Mouse (Mus musculus) midbrain, embryonic 10.5 days (tissue): ENCODE data around the gene Arsg. TPM values are rescaled to one million over a fixed set of nuclear protein-coding genes. Genes with fewer than 3 reads are reported as not detected.

ENCODE experiments used
- DNase-seq: peaks from one replicate; pipeline ENCODE4 v3.0.0-alpha.2; 2017; ENCODE audit warnings: low spot score
- H3K27ac ChIP-seq: fragments of 300-500 bp; sonication (generic); replicated peaks from 2 replicates; pipeline ENCODE4 v1.5.1; 2016; ENCODE audit warnings: mild to moderate bottlenecking
- H3K27me3 ChIP-seq: fragments of 300-500 bp; sonication (generic); 2 replicates; pipeline ENCODE4 v1.6.1; 2016; ENCODE audit warnings: low read depth, mild to moderate bottlenecking; ENCODE audit not compliant: poor library complexity, severe bottlenecking
- H3K36me3 ChIP-seq: fragments of 300-500 bp; sonication (generic); 2 replicates; pipeline ENCODE4 v1.6.1; 2016; ENCODE audit warnings: mild to moderate bottlenecking, moderate library complexity
- H3K4me1 ChIP-seq: fragments of 300-500 bp; sonication (generic); 2 replicates; pipeline ENCODE4 v1.6.1; 2016
- H3K4me3 ChIP-seq: fragments of 300-500 bp; sonication (generic); 2 replicates; pipeline ENCODE4 v1.5.1; 2016; ENCODE audit warnings: mild to moderate bottlenecking, moderate library complexity
- H3K9me3 ChIP-seq: fragments of 300-500 bp; sonication (generic); replicated peaks from 2 replicates; pipeline ENCODE4 v1.6.1; 2016; ENCODE audit warnings: mild to moderate bottlenecking
- WGBS: fragments of 180-500 bp; shearing (Covaris S2); methylation state at CpG from one replicate; pipeline ENCODE4 v1.1.7; 2016; 5-methylcytosine and 5-hydroxymethylcytosine counted together
- polyA plus RNA-seq: library from polyadenylated mRNA; unstranded; fragments of >200 nt; fragmentation: Nextera tagmentation; extraction: Ambion mirVana; gene quantifications from 2 replicates; pipeline ENCODE4 v1.2.1, GENCODE M21; 2016

Arsg gene
- polyA plus RNA-seq, 1 experiment from 2014 or later: 1.9 TPM

DNA sequence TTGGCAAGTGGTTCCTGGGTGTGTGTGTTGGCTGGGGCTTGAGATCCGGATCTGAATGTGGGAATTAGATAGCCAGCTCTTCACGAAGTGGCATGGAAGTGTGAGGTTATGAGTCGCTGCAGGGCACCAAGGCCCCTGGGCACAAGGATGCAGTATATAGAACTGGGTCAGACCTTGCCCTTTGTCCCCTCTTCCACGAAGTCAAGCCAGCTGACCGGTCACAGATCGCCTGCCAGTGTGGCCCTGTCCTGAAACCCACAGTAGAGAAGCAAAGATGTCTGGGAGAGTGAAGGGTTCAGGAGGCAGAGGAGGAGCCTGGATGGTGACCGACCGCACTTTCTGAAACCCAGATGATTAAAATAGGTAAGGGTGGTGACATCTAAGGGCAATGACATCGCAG lies 70.3 kb downstream of the Arsg start:
- Histone ChIP-seq H3K4me3 (no peak overlapping the region), H3K36me3 (no peaks in the 10 kb centered on the region), H3K9me3 (no peaks in the 10 kb centered on the region), H3K27me3 (no peaks in the 10 kb centered on the region), H3K4me1 (peaks cover 30% of the 10 kb centered on the region), H3K27ac (no peak overlapping the region)
- 90% methylated on average over 9 of the region's 9 CpGs for WGBS
- no peak for DNase-seq

DNA sequence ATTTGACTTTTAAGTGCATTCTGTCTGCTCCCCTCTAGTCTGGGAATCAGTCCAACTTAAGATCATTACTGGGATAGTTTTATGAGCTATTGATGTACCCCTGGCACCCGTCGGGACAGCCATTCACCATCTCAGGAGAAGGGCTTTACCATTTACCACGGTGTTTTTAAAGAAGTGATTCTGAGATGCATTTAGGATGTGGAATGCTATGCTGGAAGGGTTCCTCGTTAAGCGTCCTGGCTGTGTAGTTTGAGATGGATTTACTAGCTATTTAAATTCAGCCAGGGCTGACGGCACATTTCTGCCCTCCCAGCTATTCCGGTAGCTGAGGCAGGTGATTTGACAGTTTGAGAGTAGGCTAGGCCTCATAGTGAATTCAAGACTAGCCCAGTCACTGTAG lies 71.3 kb downstream of the Arsg start:
- no peak overlapping the region for H3K4me3 ChIP-seq
- peaks cover 22% of the 10 kb centered on the region for H3K4me1 ChIP-seq
- H3K9me3 ChIP-seq: no peaks in the 10 kb centered on the region
- no peaks in the 10 kb centered on the region for H3K36me3 ChIP-seq
- WGBS: 89% methylated on average over 7 of the region's 7 CpGs
- H3K27ac ChIP-seq: no peak overlapping the region
- H3K27me3 ChIP-seq: no peaks in the 10 kb centered on the region
- no peak for DNase-seq

DNA sequence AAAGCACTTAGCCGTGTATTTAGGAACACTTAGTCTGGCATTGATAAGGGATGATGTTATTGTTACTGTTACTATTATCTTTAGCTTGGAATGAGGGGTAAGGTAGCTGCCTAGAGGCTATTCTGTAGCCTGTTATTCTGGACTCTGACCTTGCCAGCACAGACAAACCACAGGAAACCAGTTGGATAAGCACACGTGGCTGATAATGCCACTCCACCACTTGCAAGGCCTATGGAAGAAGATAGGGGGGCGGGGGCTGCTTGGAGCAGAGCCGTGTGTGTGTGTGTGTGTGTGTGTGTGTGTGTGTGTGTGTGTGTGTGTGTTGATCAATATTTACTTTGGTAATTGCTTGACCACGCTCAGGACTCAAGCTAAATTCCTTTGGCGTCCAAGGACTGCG lies 72.1 kb downstream of the Arsg start:
- no peaks in the 10 kb centered on the region for H3K36me3 ChIP-seq
- H3K4me1 ChIP-seq: peaks cover 21% of the 10 kb centered on the region
- no peak overlapping the region for H3K27ac ChIP-seq
- 72% methylated on average over 7 of the region's 7 CpGs for WGBS
- H3K4me3 ChIP-seq: no peak overlapping the region
- no peaks in the 10 kb centered on the region for H3K27me3 ChIP-seq
- no peaks in the 10 kb centered on the region for H3K9me3 ChIP-seq
- DNase-seq: no peak

DNA sequence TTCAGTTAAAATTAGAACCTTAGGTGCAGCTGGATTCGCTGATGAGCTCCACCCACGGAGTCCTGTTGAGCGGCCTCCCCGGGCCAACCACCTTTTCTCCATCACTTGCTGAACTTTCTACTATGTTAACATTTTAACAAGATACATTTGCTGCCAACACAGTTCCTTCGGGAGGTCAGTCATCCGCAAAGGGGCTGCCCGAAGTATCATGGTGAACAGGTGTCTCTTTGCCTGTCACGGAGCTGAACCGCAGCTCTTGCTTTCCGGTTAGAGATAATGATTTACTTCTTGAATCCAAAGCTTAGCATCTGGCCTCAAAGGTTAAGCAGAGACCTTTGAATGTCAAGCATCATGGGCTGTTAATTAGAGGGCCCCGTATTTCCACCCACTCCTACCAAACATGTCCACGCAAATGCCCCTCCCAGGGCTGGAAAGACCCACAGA lies 72.5 kb downstream of the Arsg start:
- WGBS: 76% methylated on average over 12 of the region's 12 CpGs
- DNase-seq: no peak
- Histone ChIP-seq H3K4me3 (no peak overlapping the region), H3K9me3 (no peaks in the 10 kb centered on the region), H3K27ac (no peak overlapping the region), H3K27me3 (no peaks in the 10 kb centered on the region), H3K36me3 (no peaks in the 10 kb centered on the region), H3K4me1 (peaks cover 21% of the 10 kb centered on the region)

DNA sequence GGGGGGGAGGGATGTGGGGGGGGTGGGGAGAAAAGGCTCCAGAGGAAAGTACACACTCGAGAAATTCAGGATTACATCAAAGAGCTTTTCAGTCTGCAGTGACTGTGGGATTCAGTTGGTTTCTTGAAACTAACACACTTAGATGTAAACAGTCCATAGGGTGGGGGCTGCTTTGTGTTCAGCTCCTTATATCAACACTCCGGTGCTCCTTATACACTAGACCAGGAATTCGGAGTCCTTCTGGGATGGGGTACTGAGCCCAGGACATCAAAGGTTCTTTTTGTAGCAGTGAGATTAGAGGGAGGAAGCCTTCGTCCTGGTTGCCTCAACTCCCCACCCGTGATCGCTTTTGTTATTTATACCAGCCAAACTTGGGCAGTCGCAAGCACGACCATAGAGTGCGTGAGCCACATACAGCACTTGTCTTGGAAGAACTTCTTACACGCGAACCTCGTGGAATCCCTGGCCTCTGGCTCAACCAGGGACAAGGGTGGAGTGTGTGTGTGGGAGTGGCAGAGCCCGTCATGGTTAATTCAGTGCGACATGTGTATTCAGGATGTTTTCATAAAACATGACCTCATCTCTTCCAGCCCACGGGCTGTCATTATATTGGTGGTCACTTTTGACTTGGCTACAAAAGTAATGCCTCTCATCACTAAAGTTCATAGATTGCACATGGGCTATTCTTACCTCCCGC lies 73.3 kb downstream of the Arsg start:
- Histone ChIP-seq H3K9me3 (no peaks in the 10 kb centered on the region), H3K36me3 (no peaks in the 10 kb centered on the region), H3K4me3 (no peak overlapping the region), H3K27me3 (no peaks in the 10 kb centered on the region), H3K27ac (no peak overlapping the region), H3K4me1 (peaks cover 21% of the 10 kb centered on the region)
- DNase-seq: peak; percentile 24
- 71% methylated on average over 16 of the region's 16 CpGs for WGBS

DNA sequence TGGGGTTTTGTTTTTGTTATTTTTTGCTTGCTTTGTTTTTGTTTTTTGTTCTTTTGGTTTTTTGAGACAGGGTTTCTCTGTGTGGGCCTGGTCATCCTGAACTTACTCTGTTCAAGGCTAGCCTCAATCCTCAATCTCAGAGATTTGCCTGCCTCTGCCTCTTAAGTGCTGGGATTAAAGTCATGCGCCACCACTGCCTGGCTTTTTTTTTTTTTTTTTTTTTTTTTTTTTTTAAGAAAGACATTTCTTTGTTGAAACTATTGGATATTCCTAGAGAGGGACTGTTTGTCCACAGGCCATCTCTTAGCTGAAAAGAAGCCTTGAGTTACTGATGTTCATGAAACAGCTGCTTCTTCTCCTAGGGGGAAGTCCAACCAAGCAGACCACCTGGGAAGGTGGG lies 74.5 kb downstream of the Arsg start:
- WGBS: 95% methylated on average over 1 of the region's 1 CpGs
- no peak for DNase-seq
- H3K9me3 ChIP-seq: no peaks in the 10 kb centered on the region

DNA sequence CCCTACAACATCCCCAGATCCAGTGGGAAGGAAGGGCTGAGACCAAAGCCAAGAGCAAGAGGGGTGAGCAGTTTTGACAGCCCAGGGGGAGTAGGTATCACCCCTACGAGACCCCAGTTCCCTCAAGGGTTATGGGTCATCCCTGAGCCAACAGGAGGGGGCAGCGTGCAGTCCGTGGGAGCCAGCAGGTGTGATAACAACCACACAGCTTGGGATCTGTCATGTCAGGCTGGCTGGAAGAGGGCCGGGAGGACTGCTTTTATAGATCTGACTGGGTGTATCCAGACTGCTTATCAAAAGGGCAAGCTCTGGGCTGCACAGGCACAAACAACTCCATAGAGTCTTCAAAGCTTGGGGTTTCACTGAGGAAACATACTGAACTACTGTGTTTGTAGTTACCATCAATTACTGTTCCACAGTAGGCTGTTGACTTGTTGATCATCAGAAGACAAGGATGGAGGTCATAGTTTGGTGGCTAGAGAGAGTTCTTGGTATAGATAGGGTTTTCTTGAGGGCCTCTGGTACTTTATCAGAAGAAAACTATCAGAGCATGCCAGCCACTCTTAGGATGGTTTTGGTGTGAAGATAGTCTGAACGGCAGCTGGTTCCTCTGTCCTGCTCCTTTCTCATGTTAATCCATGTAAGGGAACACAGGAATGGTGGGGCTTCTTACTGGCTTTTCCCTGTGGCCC lies 76.6 kb downstream of the Arsg start:
- Histone ChIP-seq H3K4me3 (no peak overlapping the region), H3K27ac (no peak overlapping the region)

More for the DNA sequence above, 74.5 kb downstream of the Arsg start:
- no peaks in the 10 kb centered on the region for H3K36me3 ChIP-seq
- H3K4me1 ChIP-seq: peaks cover 21% of the 10 kb centered on the region
- no peaks in the 10 kb centered on the region for H3K27me3 ChIP-seq
- no peak overlapping the region for H3K4me3 ChIP-seq
- H3K27ac ChIP-seq: no peak overlapping the region

DNA sequence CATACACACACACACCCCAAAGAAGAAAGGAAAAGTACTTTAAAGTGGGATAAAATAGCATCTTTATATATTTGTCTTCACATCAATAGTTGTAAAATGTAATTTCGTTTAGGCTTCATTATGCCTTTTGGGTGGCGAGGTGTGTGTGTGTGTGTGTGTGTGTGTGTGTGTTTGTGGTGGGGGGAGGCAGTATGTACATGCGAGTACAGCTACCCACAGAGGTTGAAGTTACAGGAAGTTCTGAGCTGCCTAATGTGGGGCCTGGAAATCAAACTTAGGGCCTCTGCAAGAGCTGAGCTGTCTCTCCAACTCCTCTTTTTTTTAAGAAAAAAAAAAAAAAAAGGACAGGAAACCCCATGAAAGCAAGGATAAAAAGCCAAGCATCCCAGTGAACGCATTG lies 80.7 kb downstream of the Arsg start:
- H3K4me1 ChIP-seq: no peaks in the 10 kb centered on the region; the same call in 1 of the 2 replicates
- H3K9me3 ChIP-seq: no peaks in the 10 kb centered on the region
- DNase-seq: no peak
- no peaks in the 10 kb centered on the region for H3K36me3 ChIP-seq
- H3K27ac ChIP-seq: no peak overlapping the region
- H3K27me3 ChIP-seq: no peaks in the 10 kb centered on the region
- H3K4me3 ChIP-seq: no peak overlapping the region
- 81% methylated on average over 4 of the region's 4 CpGs for WGBS

More for the DNA sequence above, 76.6 kb downstream of the Arsg start:
- Histone ChIP-seq H3K9me3 (no peaks in the 10 kb centered on the region), H3K4me1 (peaks cover 21% of the 10 kb centered on the region), H3K27me3 (no peaks in the 10 kb centered on the region), H3K36me3 (no peaks in the 10 kb centered on the region)
- WGBS: 80% methylated on average over 5 of the region's 5 CpGs
- no peak for DNase-seq

DNA sequence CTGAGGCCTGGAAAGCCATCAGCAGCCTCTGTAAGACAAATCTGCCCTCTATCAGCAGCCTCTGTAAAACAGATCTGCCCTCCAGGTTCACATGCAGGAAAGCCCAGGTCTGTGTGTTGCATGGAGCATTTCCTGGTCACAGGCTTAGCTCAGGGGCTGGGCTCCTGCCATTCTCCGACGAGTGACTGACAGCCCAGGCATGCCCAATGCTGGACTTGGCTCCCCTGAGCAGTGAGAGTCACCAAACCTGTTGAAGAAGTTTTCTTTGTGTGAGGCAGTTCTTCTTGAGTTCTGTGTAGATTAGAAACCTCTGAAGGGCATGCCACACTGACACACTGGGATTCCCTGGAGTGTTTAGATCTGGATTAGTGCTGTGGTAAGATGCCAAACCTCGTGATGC lies 81.3 kb downstream of the Arsg start:
- 37% methylated on average over 3 of the region's 3 CpGs for WGBS
- DNase-seq: no peak
- H3K36me3 ChIP-seq: no peaks in the 10 kb centered on the region
- no peaks in the 10 kb centered on the region; the same call in 1 of the 2 replicates for H3K4me1 ChIP-seq
- no peaks in the 10 kb centered on the region for H3K27me3 ChIP-seq
- H3K9me3 ChIP-seq: no peaks in the 10 kb centered on the region
- no peak overlapping the region for H3K4me3 ChIP-seq
- H3K27ac ChIP-seq: no peak overlapping the region

DNA sequence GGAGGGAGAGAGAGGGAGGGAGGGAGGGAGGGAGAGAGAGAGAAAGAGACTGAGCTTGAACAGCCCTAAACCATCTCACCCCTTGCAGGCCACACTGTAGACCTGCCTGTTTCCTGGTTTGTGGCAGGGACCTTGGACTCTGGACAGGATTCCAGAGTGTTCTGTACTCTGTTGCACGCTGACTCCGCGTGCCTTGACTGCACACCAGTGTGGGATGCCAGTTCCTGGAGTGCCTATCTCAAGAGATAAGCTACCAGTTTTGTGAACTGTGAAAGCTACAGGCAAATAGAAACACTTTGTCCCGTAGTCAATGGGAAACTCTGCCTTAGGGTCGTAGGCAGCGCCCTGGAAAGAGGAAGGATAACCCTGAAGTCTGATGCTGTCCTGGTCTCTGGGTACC lies 83.0 kb downstream of the Arsg start:
- Histone ChIP-seq H3K27me3 (no peaks in the 10 kb centered on the region), H3K27ac (no peak overlapping the region), H3K4me3 (no peak overlapping the region), H3K4me1 (no peaks in the 10 kb centered on the region; the same call in 1 of the 2 replicates), H3K36me3 (no peaks in the 10 kb centered on the region), H3K9me3 (no peaks in the 10 kb centered on the region)
- WGBS: 88% methylated on average over 6 of the region's 6 CpGs
- DNase-seq: no peak

DNA sequence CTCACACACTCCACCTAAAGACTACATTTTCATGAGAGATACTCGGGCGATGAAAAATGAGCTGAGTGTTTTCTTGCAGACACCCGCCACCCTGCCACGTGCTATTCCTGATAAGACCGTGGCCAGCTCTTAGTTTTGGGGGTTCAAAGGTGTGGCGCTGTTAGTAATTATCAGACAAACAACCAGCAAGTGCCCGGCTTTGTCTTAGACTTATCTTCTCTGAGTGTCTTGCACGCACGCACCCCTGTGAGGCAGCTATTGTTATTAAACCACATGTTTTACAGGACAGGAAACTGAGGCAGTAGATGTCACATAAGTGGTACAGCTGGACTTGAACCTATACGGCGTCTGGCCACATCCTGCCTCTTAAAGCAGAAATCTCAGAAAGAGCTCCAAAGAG lies 84.2 kb downstream of the Arsg start:
- no peaks in the 10 kb centered on the region for H3K27me3 ChIP-seq
- no peaks in the 10 kb centered on the region for H3K36me3 ChIP-seq
- H3K4me3 ChIP-seq: no peak overlapping the region
- no peak overlapping the region for H3K27ac ChIP-seq
- no peaks in the 10 kb centered on the region; the same call in 1 of the 2 replicates for H3K4me1 ChIP-seq
- no peak for DNase-seq
- no peaks in the 10 kb centered on the region for H3K9me3 ChIP-seq
- 88% methylated on average over 11 of the region's 11 CpGs for WGBS

DNA sequence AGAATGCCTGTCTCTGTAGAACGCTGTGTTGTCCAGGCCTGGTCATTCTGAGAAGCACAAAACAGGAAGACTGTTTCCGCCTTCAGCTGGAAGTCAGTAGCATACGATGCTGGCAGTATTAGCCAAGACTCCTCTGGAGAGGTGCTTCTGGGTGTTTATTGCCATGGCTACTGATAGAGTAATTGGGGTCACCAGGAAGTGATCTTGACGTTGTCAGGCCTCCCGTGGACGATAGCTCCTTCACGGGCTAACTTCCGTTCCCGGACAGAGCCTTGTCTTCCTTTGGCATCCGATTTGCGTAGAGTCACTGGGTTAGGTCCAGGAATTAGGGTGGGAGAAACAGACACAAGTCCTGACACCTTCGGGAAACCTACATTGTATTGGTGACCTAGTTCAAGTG lies 86.1 kb downstream of the Arsg start:
- 90% methylated on average over 12 of the region's 12 CpGs for WGBS
- H3K27ac ChIP-seq: no peak overlapping the region
- H3K4me3 ChIP-seq: no peak overlapping the region
- no peaks in the 10 kb centered on the region for H3K36me3 ChIP-seq
- no peaks in the 10 kb centered on the region for H3K9me3 ChIP-seq
- no peaks in the 10 kb centered on the region; the same call in 1 of the 2 replicates for H3K4me1 ChIP-seq
- H3K27me3 ChIP-seq: no peaks in the 10 kb centered on the region
- DNase-seq: no peak

DNA sequence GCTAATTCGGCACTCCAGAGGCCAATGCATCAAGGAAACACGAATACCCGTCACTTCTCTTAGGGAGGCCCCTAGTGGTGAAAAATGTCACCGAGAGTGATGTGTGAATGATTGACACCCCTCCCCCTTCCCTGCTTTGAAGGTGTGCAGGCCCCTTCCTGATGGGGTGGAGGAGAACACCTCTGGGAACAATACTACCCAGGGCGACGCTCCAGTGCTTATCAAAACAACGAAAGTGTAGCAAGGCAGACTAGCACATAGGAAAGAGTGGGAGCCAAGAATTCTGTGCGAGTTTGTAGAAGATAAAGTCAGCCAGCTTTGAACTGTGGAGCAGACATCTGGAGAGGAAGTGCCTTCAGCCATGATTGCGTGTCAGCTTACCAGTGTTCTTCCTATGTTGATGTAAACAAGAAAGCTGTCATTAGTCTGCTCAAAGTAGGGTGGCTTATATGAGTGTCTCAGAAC lies 87.7 kb downstream of the Arsg start:
- DNase-seq: no peak
- 41% methylated on average over 9 of the region's 9 CpGs for WGBS
- Histone ChIP-seq H3K4me3 (no peak overlapping the region), H3K36me3 (no peaks in the 10 kb centered on the region), H3K9me3 (no peaks in the 10 kb centered on the region), H3K4me1 (no peaks in the 10 kb centered on the region), H3K27ac (no peak overlapping the region), H3K27me3 (no peaks in the 10 kb centered on the region)
